Mouse (Mus musculus) ES-E14 (cell line): Measurements from ENCODE around the gene Nrbp1.

Source experiments
- CHD2 ChIP-seq: IDR thresholded peaks from 2 replicates; pipeline ENCODE4 v1.6.1; 2014; ENCODE audit warnings: mild to moderate bottlenecking, low read depth, low read length, inconsistent platforms
- HCFC1 ChIP-seq: IDR thresholded peaks from 2 replicates; pipeline ENCODE4 v1.6.1; 2012; ENCODE audit warnings: low read length, inconsistent platforms, borderline replicate concordance; ENCODE audit not compliant: insufficient read depth
- MAFK ChIP-seq: IDR thresholded peaks from 2 replicates; pipeline ENCODE4 v1.6.1; 2014; ENCODE audit warnings: mild to moderate bottlenecking, low read depth, low read length, inconsistent platforms; ENCODE audit not compliant: insufficient read depth
- ZC3H11A ChIP-seq: IDR thresholded peaks from 2 replicates; pipeline ENCODE4 v1.6.1; 2012; ENCODE audit warnings: low read depth, mild to moderate bottlenecking, inconsistent platforms, low read length, borderline replicate concordance
- ZNF384 ChIP-seq: IDR thresholded peaks from 2 replicates; pipeline ENCODE4 v1.6.1; 2012; ENCODE audit warnings: low read depth, low read length, inconsistent platforms

DNA sequence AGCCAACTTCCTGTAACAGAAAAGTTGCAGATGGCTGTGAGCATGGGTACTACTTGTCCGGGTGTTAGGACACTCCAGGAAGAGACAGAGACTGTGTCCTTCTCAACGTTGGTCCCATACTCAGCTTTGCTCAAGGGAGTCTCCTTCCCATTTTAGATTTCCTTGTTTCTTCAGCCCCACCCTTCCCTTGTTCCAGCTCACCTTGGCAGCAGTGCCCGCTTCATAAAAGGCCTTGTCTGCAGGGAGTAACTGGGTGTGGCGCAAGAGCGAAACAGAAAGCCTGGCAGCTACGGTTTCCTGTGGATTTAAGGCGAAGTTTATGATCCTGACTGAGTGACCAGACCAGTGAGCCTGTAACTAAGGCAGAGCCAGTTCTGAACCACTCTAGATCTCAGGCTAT, 13.8 kb downstream of the Nrbp1 start:
- TF ChIP-seq ZNF384 (no peak), ZC3H11A (no peak), HCFC1 (no peak), CHD2 (no peak), MAFK (no peak)
